Mouse (Mus musculus): ENCODE measurements around the gene Rpf2.

The Rpf2 gene

GRCm38 (mm10) chr10:40177323-40177962 lies 69.4 kb downstream of the Rpf2 start:
- in situ Hi-C loops (cut with MboI, MseI), result loop anchor here in 1 of 2 experiments (25.0 kb wide), 1 partner anchor 1015 kb away; the partner anchor contains the start of gene Ccn6

All from T-helper 17 cell (primary cell).